ENCODE assay signal across 8 mouse cellular contexts in the genomic region with DNA sequence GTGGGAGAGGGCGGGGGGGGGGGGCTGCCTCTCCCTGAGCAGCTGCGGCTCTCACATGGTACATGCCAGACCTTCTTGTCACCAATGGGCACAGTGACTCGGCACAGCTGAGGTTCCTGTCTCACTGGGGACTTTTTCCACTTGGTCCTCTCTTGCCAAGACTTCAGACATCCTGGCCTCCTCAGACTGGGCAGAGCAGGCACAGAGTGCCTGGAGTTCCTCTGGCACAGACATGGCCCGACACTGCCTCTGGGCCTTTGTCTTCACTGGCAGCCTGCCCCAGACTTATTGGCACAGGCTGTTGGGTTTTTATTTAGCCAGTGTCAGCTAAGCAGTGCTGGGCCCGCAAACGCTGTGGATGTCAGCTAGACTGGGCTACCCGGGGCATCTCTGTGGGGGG. TPM values are rescaled to one million over a fixed set of nuclear protein-coding genes. Genes with fewer than 3 reads are reported as not detected.
A peak's percentile ranks its signal among the peaks of the same experiment; 100 is the strongest.
DNase-seq lines count a peak whose midpoint lies in the region; ATAC-seq and TF ChIP-seq lines count a peak whose summit lies in the region.

No protein-coding gene starts in this region.

- no peak overlapping the region for H3K27ac ChIP-seq in heart, embryonic 11.5 days (ENCODE audit: low read depth, low read length)
- peak overlapping the region; percentile 26; the same call in 1 of the 2 replicates for H3K27ac ChIP-seq in lung, postnatal 0 days (ENCODE audit: low read length)
- peak overlapping the region; percentile 53 for H3K27ac ChIP-seq in stomach, embryonic 16.5 days (ENCODE audit: low read length)

- no peak for ATAC-seq in heart, embryonic 11.5 days (replicated peaks; ENCODE audit: insufficient number of reproducible peaks, low FRiP score, low TSS enrichment)
- ATAC-seq in lung, postnatal 0 days: peak; percentile 52
- ATAC-seq in stomach, embryonic 16.5 days (ENCODE audit: insufficient read depth, low FRiP score): peak; percentile 26; the same call in 1 of the 2 replicates

- H3K36me3 ChIP-seq in heart, embryonic 11.5 days (ENCODE audit: control insufficient read depth, insufficient read depth, low read length): no peaks in the 10 kb centered on the region
- no peaks in the 10 kb centered on the region for H3K36me3 ChIP-seq in lung, postnatal 0 days (ENCODE audit: insufficient read depth, low read length)
- H3K36me3 ChIP-seq in stomach, embryonic 16.5 days (ENCODE audit: control insufficient read depth, insufficient read depth, low read length): no peaks in the 10 kb centered on the region

- TF ChIP-seq CTCF in lung, postnatal 0 days (IDR thresholded peaks at IDR 0.05): no peak

- no peak overlapping the region for H3K9ac ChIP-seq in heart, embryonic 11.5 days (ENCODE audit: low read depth, low read length)
- H3K9ac ChIP-seq in lung, postnatal 0 days (replicated peaks; ENCODE audit: low read depth): no peak overlapping the region
- H3K9ac ChIP-seq in stomach, embryonic 16.5 days (ENCODE audit: low read length): peak overlapping the region; percentile 30; the same call in 1 of the 2 replicates

- intact Hi-C loops in gastrocnemius, postnatal 36 days (cut with DNase I): no loop called here

- H3K4me3 ChIP-seq in heart, embryonic 11.5 days (ENCODE audit: low read depth, low read length): no peak overlapping the region
- no peak overlapping the region for H3K4me3 ChIP-seq in lung, postnatal 0 days (ENCODE audit: low read depth, low read length)
- no peak overlapping the region for H3K4me3 ChIP-seq in stomach, embryonic 16.5 days (replicated peaks; ENCODE audit: low read length)

- no peaks in the 10 kb centered on the region for H3K27me3 ChIP-seq in heart, embryonic 11.5 days (ENCODE audit: control insufficient read depth, insufficient read depth, low read length)
- H3K27me3 ChIP-seq in lung, postnatal 0 days (replicated peaks; ENCODE audit: insufficient read depth, low read length): no peaks in the 10 kb centered on the region
- H3K27me3 ChIP-seq in stomach, embryonic 16.5 days (ENCODE audit: control insufficient read depth, insufficient read depth, low read length): no peaks in the 10 kb centered on the region

- H3K4me2 ChIP-seq in heart, embryonic 11.5 days: no peak overlapping the region
- H3K4me2 ChIP-seq in lung, postnatal 0 days (replicated peaks; ENCODE audit: low read depth, low read length): no peak overlapping the region
- H3K4me2 ChIP-seq in stomach, embryonic 16.5 days (ENCODE audit: low read depth, low read length): no peak overlapping the region

- H3K9me3 ChIP-seq in heart, embryonic 11.5 days (replicated peaks; ENCODE audit: control insufficient read depth, low read length): no peaks in the 10 kb centered on the region
- H3K9me3 ChIP-seq in lung, postnatal 0 days (ENCODE audit: low read length): no peaks in the 10 kb centered on the region
- no peaks in the 10 kb centered on the region for H3K9me3 ChIP-seq in stomach, embryonic 16.5 days (replicated peaks; ENCODE audit: control insufficient read depth, low read length)

- no peak for TF ChIP-seq EP300 in lung, postnatal 0 days (IDR thresholded peaks at IDR 0.05)

- peaks cover 63% of the 10 kb centered on the region for H3K4me1 ChIP-seq in heart, embryonic 11.5 days (ENCODE audit: control insufficient read depth, insufficient read depth, low read length)
- H3K4me1 ChIP-seq in lung, postnatal 0 days (ENCODE audit: insufficient read depth, low read depth, low read length): peaks cover 35% of the 10 kb centered on the region; the same call in 1 of the 2 replicates
- peaks cover 93% of the 10 kb centered on the region for H3K4me1 ChIP-seq in stomach, embryonic 16.5 days (ENCODE audit: control insufficient read depth, insufficient read depth, low read length)

- peak; percentile 98 for DNase-seq in heart, adult 11 months
- DNase-seq in cerebellum, postnatal 36 days: peak; percentile 62 to 66
- DNase-seq in gastrocnemius, postnatal 36 days: peak; percentile 68 to 80
- peak; percentile 84 for DNase-seq in kidney, postnatal 10 days
- peak; percentile 65 for DNase-seq in lung, postnatal 0 days (ENCODE audit: low spot score)
- DNase-seq in embryo, embryonic 10.5 days (ENCODE audit: low spot score): no peak

- 37% methylated on average over 7 of the region's 7 CpGs for WGBS in heart, embryonic 11.5 days (ENCODE audit: insufficient replicate concordance)
- WGBS in lung, postnatal 0 days: 17% methylated on average over 7 of the region's 7 CpGs
- WGBS in stomach, embryonic 16.5 days: 41% methylated on average over 7 of the region's 7 CpGs

RNA-seq across cellular contexts. Expression of gene Pmepa1, which starts 18.7 kb away (rescaled TPM):
- polyA plus RNA-seq in heart, embryonic 11.5 days (2014; fragmentation: Nextera tagmentation; extraction: Ambion mirVana): 3.8 and 4.7 TPM in 2 replicates
- total RNA-seq in gastrocnemius, postnatal 36 days (2021): 10 to 100 TPM; 14.7 to 21.8 TPM
- polyA plus RNA-seq in lung, postnatal 0 days (2015; fragmentation: Nextera tagmentation; extraction: Ambion mirVana): 9.8 and 11.1 TPM in 2 replicates
- polyA plus RNA-seq in stomach, embryonic 16.5 days (2015; fragmentation: Nextera tagmentation; extraction: Ambion mirVana): 7.2 and 7.4 TPM in 2 replicates

RNA-seq across cellular contexts. Expression of gene Zbp1, which starts 38.9 kb away (rescaled TPM):
- polyA plus RNA-seq in heart, embryonic 11.5 days (2014; fragmentation: Nextera tagmentation; extraction: Ambion mirVana): not detected in 2 replicates
- under 1 TPM in 1 of 2 experiments, not detected in 1; 0.30 TPM for total RNA-seq in gastrocnemius, postnatal 36 days (2021)
- 1.1 and 2.5 TPM in 2 replicates for polyA plus RNA-seq in lung, postnatal 0 days (2015; fragmentation: Nextera tagmentation; extraction: Ambion mirVana)
- polyA plus RNA-seq in stomach, embryonic 16.5 days (2015; fragmentation: Nextera tagmentation; extraction: Ambion mirVana): 0.70 and 1.0 TPM in 2 replicates
